Mouse (Mus musculus) thymus, adult 2 months (tissue): ENCODE measurements around the gene Mettl3. TPM values are rescaled to one million over a fixed set of nuclear protein-coding genes. Genes with fewer than 3 reads are reported as not detected.

Source experiments
- DNase-seq: peaks from one replicate; pipeline ENCODE4 v3.0.0; 2021
- H3K27ac ChIP-seq: fragments of 200-500 bp; 2 replicates; pipeline ENCODE4 v1.5.1; 2012; ENCODE audit warnings: low read length, control low read depth; ENCODE audit not compliant: control insufficient read depth, insufficient read depth
- H3K27me3 ChIP-seq: fragments of 200-500 bp; 2 replicates; pipeline ENCODE4 v1.6.1; 2012; ENCODE audit warnings: mild to moderate bottlenecking, low read length, moderate library complexity, mixed read lengths; ENCODE audit not compliant: control insufficient read depth, insufficient read depth
- H3K36me3 ChIP-seq: fragments of 200-500 bp; 2 replicates; pipeline ENCODE4 v1.6.1; 2012; ENCODE audit warnings: mild to moderate bottlenecking, low read length, moderate library complexity; ENCODE audit not compliant: control insufficient read depth, insufficient read depth
- H3K4me1 ChIP-seq: fragments of 200-500 bp; replicated peaks from 2 replicates; pipeline ENCODE4 v1.6.1; 2012; ENCODE audit warnings: low read length; ENCODE audit not compliant: control insufficient read depth, insufficient read depth
- H3K4me3 ChIP-seq: fragments of 200-500 bp; 2 replicates; pipeline ENCODE4 v1.5.1; 2012; ENCODE audit warnings: mild to moderate bottlenecking, low read length, control low read depth, moderate library complexity; ENCODE audit not compliant: control insufficient read depth, insufficient read depth
- CTCF ChIP-seq: fragments of 200-500 bp; IDR thresholded peaks from 2 replicates; pipeline ENCODE4 v1.5.1; 2012; ENCODE audit warnings: mild to moderate bottlenecking, control low read depth, low read length, moderate library complexity, borderline replicate concordance; ENCODE audit not compliant: control insufficient read depth, poor library complexity, insufficient read depth; ENCODE audit errors: extremely low read depth
- POLR2A ChIP-seq: fragments of 200-500 bp; IDR thresholded peaks from 2 replicates; pipeline ENCODE4 v1.6.1; 2012; ENCODE audit warnings: mild to moderate bottlenecking, low read length, control low read depth, moderate library complexity; ENCODE audit not compliant: control insufficient read depth, poor library complexity, insufficient read depth; ENCODE audit errors: extremely low read depth
- WGBS: fragments of 180-500 bp; shearing (Covaris S2); methylation state at CpG from one replicate; pipeline ENCODE4 v1.1.7; 2018; 5-methylcytosine and 5-hydroxymethylcytosine counted together
- polyA plus RNA-seq: library from polyadenylated mRNA; depleted of rRNA; stranded (reverse); fragments of >200 nt; gene quantifications from 2 replicates; pipeline ENCODE4 v1.2.3, GENCODE M21; 2012; rRNA removed

The Mettl3 gene
- 51.4 and 54.2 TPM in 2 replicates for polyA plus RNA-seq

- DNase-seq: peak; percentile 88
- Histone ChIP-seq H3K27me3 (no peaks in the 10 kb centered on the region), H3K27ac (peak within 1 kb of the TSS; percentile 59), H3K36me3 (peaks cover 6% of the 10 kb centered on the region), H3K4me3 (peak within 1 kb of the TSS; percentile 86), H3K4me1 (no peaks in the 10 kb centered on the region)
- WGBS: under 1% methylated on average over 46 of the region's 46 CpGs
- TF ChIP-seq POLR2A (no peak), CTCF (peak; percentile 15; the same call in 1 of the 2 replicates)
Observed at GRCm38 (mm10) chr14:52304644-52305271, at the start of gene Mettl3. Gene Mettl3, minus strand, starts transcription at chr14:52305128.

GRCm38 (mm10) chr14:52339512-52339852 is 34.6 kb upstream of the Mettl3 start:
- Histone ChIP-seq H3K36me3 (no peaks in the 10 kb centered on the region), H3K4me1 (no peaks in the 10 kb centered on the region), H3K27ac (no peak overlapping the region), H3K4me3 (no peak overlapping the region), H3K27me3 (no peaks in the 10 kb centered on the region)
- no peak for TF ChIP-seq POLR2A
- TF ChIP-seq CTCF: no peak
- no peak for DNase-seq
- 84% methylated on average over 6 of the region's 6 CpGs for whole genome bisulfite sequencing

GRCm38 (mm10) chr14:52338751-52339511 is 34.0 kb upstream of the Mettl3 start:
- H3K36me3 ChIP-seq: no peaks in the 10 kb centered on the region
- no peak overlapping the region for H3K4me3 ChIP-seq
- no peaks in the 10 kb centered on the region for H3K4me1 ChIP-seq
- peak; percentile 70 for DNase-seq
- H3K27me3 ChIP-seq: no peaks in the 10 kb centered on the region
- TF ChIP-seq CTCF (no peak), POLR2A (no peak)
- H3K27ac ChIP-seq: no peak overlapping the region
- WGBS: 28% methylated on average over 21 of the region's 21 CpGs

GRCm38 (mm10) chr14:52332171-52332570 is 27.2 kb upstream of the Mettl3 start:
- H3K27ac ChIP-seq: no peak overlapping the region
- DNase-seq: no peak
- TF ChIP-seq CTCF: no peak
- no peak for TF ChIP-seq POLR2A

GRCm38 (mm10) chr14:52331069-52331750 is 26.3 kb upstream of the Mettl3 start:
- Histone ChIP-seq H3K4me3 (no peak overlapping the region), H3K4me1 (no peaks in the 10 kb centered on the region), H3K27ac (no peak overlapping the region), H3K27me3 (peaks cover 9% of the 10 kb centered on the region), H3K36me3 (no peaks in the 10 kb centered on the region)
- WGBS: 49% methylated on average over 4 of the region's 4 CpGs
- TF ChIP-seq CTCF: no peak
- TF ChIP-seq POLR2A: no peak
- no peak for DNase-seq

More at GRCm38 (mm10) chr14:52332171-52332570, 27.2 kb upstream of the Mettl3 start:
- Histone ChIP-seq H3K36me3 (no peaks in the 10 kb centered on the region), H3K4me1 (no peaks in the 10 kb centered on the region), H3K27me3 (peaks cover 9% of the 10 kb centered on the region; the same call in 1 of the 2 replicates), H3K4me3 (no peak overlapping the region)
- WGBS: 100% methylated on average over 1 of the region's 3 CpGs
